Mouse (Mus musculus) lung, embryonic 16.5 days (tissue): ENCODE measurements around the gene Sgpp2. TPM values are rescaled to one million over a fixed set of nuclear protein-coding genes. Genes with fewer than 3 reads are reported as not detected.
A peak's percentile ranks its signal among the peaks of the same experiment; 100 is the strongest.

Experiments
- ATAC-seq: fragments of 200-750 bp; cut with Nextera tagmentation; 2 replicates; pipeline ENCODE4 v1.8.0; 2017; ENCODE audit warnings: low read depth, mild to moderate bottlenecking, moderate library complexity
- H3K27ac ChIP-seq: fragments of 300-500 bp; sonication (generic); 2 replicates; pipeline ENCODE4 v1.5.1; 2014; ENCODE audit warnings: mild to moderate bottlenecking, control low read depth, low read length
- H3K27me3 ChIP-seq: fragments of 300-500 bp; sonication (generic); 2 replicates; pipeline ENCODE4 v1.6.1; 2014; ENCODE audit warnings: low read depth, low read length, mixed read lengths; ENCODE audit not compliant: control insufficient read depth, insufficient read depth
- H3K36me3 ChIP-seq: fragments of 300-500 bp; sonication (generic); 2 replicates; pipeline ENCODE4 v1.6.1; 2014; ENCODE audit warnings: low read length; ENCODE audit not compliant: control insufficient read depth, insufficient read depth
- H3K4me1 ChIP-seq: fragments of 300-500 bp; sonication (generic); replicated peaks from 2 replicates; pipeline ENCODE4 v1.6.1; 2014; ENCODE audit warnings: low read length, mixed read lengths; ENCODE audit not compliant: control insufficient read depth, insufficient read depth
- H3K4me2 ChIP-seq: fragments of 300-500 bp; sonication (generic); 2 replicates; pipeline ENCODE4 v1.6.1; 2014; ENCODE audit warnings: low read depth, low read length, control low read depth
- H3K4me3 ChIP-seq: fragments of 300-500 bp; sonication (generic); 2 replicates; pipeline ENCODE4 v1.5.1; 2014; ENCODE audit warnings: mild to moderate bottlenecking, low read length, control low read depth
- H3K9ac ChIP-seq: fragments of 300-500 bp; sonication (generic); 2 replicates; pipeline ENCODE4 v1.6.1; 2014; ENCODE audit warnings: low read length, control low read depth
- H3K9me3 ChIP-seq: fragments of 300-500 bp; sonication (generic); 2 replicates; pipeline ENCODE4 v1.6.1; 2016; ENCODE audit warnings: low read length; ENCODE audit not compliant: control insufficient read depth
- WGBS: fragments of 180-500 bp; shearing (Covaris S2); extraction: QIAGEN DNeasy Blood & Tissue Kit; methylation state at CpG from one replicate; pipeline ENCODE4 v1.1.7; 2014; 5-methylcytosine and 5-hydroxymethylcytosine counted together
- polyA plus RNA-seq: library from polyadenylated mRNA; unstranded; fragments of >200 nt; fragmentation: Nextera tagmentation; extraction: Ambion mirVana; gene quantifications from 2 replicates; pipeline ENCODE4 v1.2.1, GENCODE M21; 2015

The Sgpp2 gene
- polyA plus RNA-seq, 1 experiment from 2014 or later: 0.95 TPM

- H3K9ac ChIP-seq: no peak overlapping the region
- no peak overlapping the region for H3K4me3 ChIP-seq
- no peak overlapping the region for H3K4me2 ChIP-seq
- no peaks in the 10 kb centered on the region for H3K27me3 ChIP-seq
- ATAC-seq: no peak
- H3K27ac ChIP-seq: no peak overlapping the region; the same call in 1 of the 2 replicates
- 79% methylated on average over 5 of the region's 5 CpGs for WGBS
- peaks cover 12% of the 10 kb centered on the region; the same call in 1 of the 2 replicates for H3K4me1 ChIP-seq
- H3K9me3 ChIP-seq: no peaks in the 10 kb centered on the region
- no peaks in the 10 kb centered on the region for H3K36me3 ChIP-seq
Measured at GRCm38 (mm10) chr1:78373836-78374235, 63.7 kb downstream of the Sgpp2 start.

GRCm38 (mm10) chr1:78375058-78375457 is 64.9 kb downstream of the Sgpp2 start:
- Histone ChIP-seq H3K4me2 (no peak overlapping the region), H3K4me3 (no peak overlapping the region), H3K9me3 (no peaks in the 10 kb centered on the region), H3K27me3 (no peaks in the 10 kb centered on the region), H3K27ac (peak overlapping the region; percentile 76), H3K4me1 (peaks cover 7% of the 10 kb centered on the region; the same call in 1 of the 2 replicates), H3K36me3 (no peaks in the 10 kb centered on the region), H3K9ac (no peak overlapping the region)
- ATAC-seq: peak; percentile 85
- 48% methylated on average over 3 of the region's 3 CpGs for WGBS

GRCm38 (mm10) chr1:78380950-78381349 is 70.8 kb downstream of the Sgpp2 start:
- 92% methylated on average over 4 of the region's 4 CpGs for WGBS
- no peak overlapping the region for H3K27ac ChIP-seq
- H3K9ac ChIP-seq: no peak overlapping the region
- no peak overlapping the region for H3K4me2 ChIP-seq
- H3K27me3 ChIP-seq: no peaks in the 10 kb centered on the region
- H3K9me3 ChIP-seq: no peaks in the 10 kb centered on the region
- H3K4me3 ChIP-seq: no peak overlapping the region
- no peak for ATAC-seq
- no peaks in the 10 kb centered on the region for H3K4me1 ChIP-seq
- no peaks in the 10 kb centered on the region for H3K36me3 ChIP-seq

- Histone ChIP-seq H3K4me3 (no peak overlapping the region), H3K36me3 (no peaks in the 10 kb centered on the region), H3K9me3 (no peaks in the 10 kb centered on the region), H3K4me1 (no peaks in the 10 kb centered on the region), H3K27me3 (no peaks in the 10 kb centered on the region), H3K4me2 (no peak overlapping the region), H3K27ac (no peak overlapping the region), H3K9ac (no peak overlapping the region)
- WGBS: 58% methylated on average over 4 of the region's 4 CpGs
- no peak for ATAC-seq
Measured at GRCm38 (mm10) chr1:78387854-78388253, 77.7 kb downstream of the Sgpp2 start.

GRCm38 (mm10) chr1:78388848-78389247 is 78.7 kb downstream of the Sgpp2 start:
- Histone ChIP-seq H3K36me3 (no peaks in the 10 kb centered on the region), H3K9ac (no peak overlapping the region), H3K9me3 (no peaks in the 10 kb centered on the region), H3K4me3 (no peak overlapping the region), H3K27ac (no peak overlapping the region), H3K4me1 (no peaks in the 10 kb centered on the region), H3K4me2 (no peak overlapping the region), H3K27me3 (no peaks in the 10 kb centered on the region)
- WGBS: 34% methylated on average over 3 of the region's 3 CpGs
- ATAC-seq: no peak

- Histone ChIP-seq H3K36me3 (no peaks in the 10 kb centered on the region), H3K27me3 (no peaks in the 10 kb centered on the region), H3K9me3 (no peaks in the 10 kb centered on the region), H3K4me1 (peaks cover 3% of the 10 kb centered on the region), H3K4me3 (no peak overlapping the region), H3K4me2 (no peak overlapping the region), H3K9ac (no peak overlapping the region), H3K27ac (no peak overlapping the region)
- no peak for ATAC-seq
- WGBS: 53% methylated on average over 8 of the region's 8 CpGs
Measured at GRCm38 (mm10) chr1:78395191-78395735, 85.1 kb downstream of the Sgpp2 start.

- Histone ChIP-seq H3K9ac (no peak overlapping the region), H3K36me3 (no peaks in the 10 kb centered on the region), H3K4me1 (peaks cover 3% of the 10 kb centered on the region), H3K9me3 (no peaks in the 10 kb centered on the region), H3K4me3 (no peak overlapping the region), H3K27ac (no peak overlapping the region), H3K27me3 (no peaks in the 10 kb centered on the region), H3K4me2 (no peak overlapping the region)
- no peak for ATAC-seq
- WGBS: 39% methylated on average over 6 of the region's 6 CpGs
Measured at GRCm38 (mm10) chr1:78395737-78396136, 85.6 kb downstream of the Sgpp2 start.

GRCm38 (mm10) chr1:78396320-78396913 is 86.3 kb downstream of the Sgpp2 start:
- Histone ChIP-seq H3K4me1 (peaks cover 3% of the 10 kb centered on the region), H3K36me3 (no peaks in the 10 kb centered on the region), H3K9ac (no peak overlapping the region), H3K27me3 (no peaks in the 10 kb centered on the region), H3K27ac (no peak overlapping the region), H3K4me3 (no peak overlapping the region), H3K9me3 (no peaks in the 10 kb centered on the region), H3K4me2 (no peak overlapping the region)
- ATAC-seq: no peak
- WGBS: 43% methylated on average over 8 of the region's 8 CpGs

- H3K4me1 ChIP-seq: peaks cover 3% of the 10 kb centered on the region
- no peak overlapping the region for H3K27ac ChIP-seq
- no peak overlapping the region for H3K4me2 ChIP-seq
- no peaks in the 10 kb centered on the region for H3K27me3 ChIP-seq
- no peaks in the 10 kb centered on the region for H3K9me3 ChIP-seq
- H3K9ac ChIP-seq: no peak overlapping the region
- no peak overlapping the region for H3K4me3 ChIP-seq
- 67% methylated on average over 3 of the region's 3 CpGs for WGBS
- H3K36me3 ChIP-seq: no peaks in the 10 kb centered on the region
- no peak for ATAC-seq
Measured at GRCm38 (mm10) chr1:78399755-78400154, 89.6 kb downstream of the Sgpp2 start.
